Mouse (Mus musculus) gastrocnemius, adult 2 months (tissue): ENCODE data around the gene C130073F10Rik. TPM values are rescaled to one million over a fixed set of nuclear protein-coding genes. Genes with fewer than 3 reads are reported as not detected.
"Not testable (repeated sequence)": the region's sequence is repeated elsewhere in the genome, so short reads cannot be mapped to it uniquely, and the experiment has no call there.

Source experiments
- DNase-seq: peaks from one replicate; pipeline ENCODE4 v3.0.0; 2022
- H3K27ac ChIP-seq: fragments of 200-600 bp; 2 replicates; pipeline ENCODE4 v1.8.1; 2022; ENCODE audit warnings: mild to moderate bottlenecking
- H3K4me3 ChIP-seq: fragments of 200-600 bp; 2 replicates; pipeline ENCODE4 v1.8.1; 2022; ENCODE audit warnings: mild to moderate bottlenecking, moderate library complexity
- CTCF ChIP-seq: fragments of 200-600 bp; IDR thresholded peaks from 2 replicates; pipeline ENCODE4 v1.8.1; 2022; ENCODE audit warnings: antibody characterized with exemption, mild to moderate bottlenecking, moderate library complexity
- intact Hi-C: fragments of 180-260 bp; cut with DNase I; formaldehyde crosslinking; loops from one replicate; pipeline ENCODE4 v1.15.1; 2025
- long read RNA-seq, 2 experiments: library from polyadenylated mRNA; stranded (forward); transcript quantifications; one replicate each; pipeline ENCODE4 v2.0.0; 2021
- total RNA-seq, 2 experiments: library from RNA; stranded (reverse); gene quantifications; 2 replicates each; pipeline ENCODE4 v1.2.3; 2021

The C130073F10Rik gene
- not detected for total RNA-seq
- long read RNA-seq, experiment 1, result 0 reads
- long read RNA-seq, experiment 2, result 0 reads

DNA sequence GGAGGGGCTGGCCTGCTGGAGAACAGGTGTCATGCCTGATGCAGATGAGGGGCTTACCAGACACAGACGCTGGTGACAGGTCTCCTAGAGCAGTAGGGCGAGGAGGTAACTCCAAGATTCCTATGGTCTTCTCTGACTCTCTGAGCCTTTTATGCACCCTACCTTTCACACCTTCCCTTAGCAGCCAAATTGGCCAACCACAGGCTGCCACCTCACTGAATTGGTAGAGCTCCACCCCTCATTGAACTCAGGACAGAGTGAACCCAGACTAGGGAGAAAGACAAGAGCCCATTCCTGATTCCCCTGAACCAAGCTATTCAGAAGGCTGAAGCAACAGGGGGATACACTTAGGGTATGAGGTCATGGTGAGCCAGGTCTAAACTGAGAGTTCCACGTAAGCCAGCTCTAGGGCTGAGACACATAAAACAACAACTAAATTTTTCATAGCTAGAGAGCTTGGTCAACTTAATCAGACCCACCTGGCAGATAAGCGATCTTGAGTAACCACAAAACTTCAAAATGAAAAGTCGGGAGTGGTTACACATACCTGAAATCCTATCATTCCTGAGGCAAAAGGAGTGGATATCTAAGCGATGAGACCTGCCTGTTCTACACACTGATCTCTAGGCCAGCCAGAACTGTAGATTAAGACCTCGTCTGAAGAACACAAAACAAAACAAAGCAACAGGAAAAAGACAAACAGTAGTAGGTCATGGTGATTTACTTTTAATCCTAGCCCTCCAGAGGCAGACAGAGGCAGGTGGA, at the start of gene C130073F10Rik:
Gene C130073F10Rik, minus strand, starts transcription at position 134 of the 765 bp plus-strand sequence.
- intact Hi-C loops, result no loop called here
- no peak for TF ChIP-seq CTCF
- no peak within 1 kb of the TSS for H3K4me3 ChIP-seq
- no peak within 1 kb of the TSS for H3K27ac ChIP-seq
- DNase-seq, result no peak

GRCm38 (mm10) chr4:101940107-101940506, 46.5 kb upstream of the C130073F10Rik start, which contains the start of gene Gm12794:
Gm12794 (plus strand) TSS chr4:101940407.
- intact Hi-C loops, H3K4me3 ChIP-seq, H3K27ac ChIP-seq, DNase-seq: not testable (repeated sequence)

DNA sequence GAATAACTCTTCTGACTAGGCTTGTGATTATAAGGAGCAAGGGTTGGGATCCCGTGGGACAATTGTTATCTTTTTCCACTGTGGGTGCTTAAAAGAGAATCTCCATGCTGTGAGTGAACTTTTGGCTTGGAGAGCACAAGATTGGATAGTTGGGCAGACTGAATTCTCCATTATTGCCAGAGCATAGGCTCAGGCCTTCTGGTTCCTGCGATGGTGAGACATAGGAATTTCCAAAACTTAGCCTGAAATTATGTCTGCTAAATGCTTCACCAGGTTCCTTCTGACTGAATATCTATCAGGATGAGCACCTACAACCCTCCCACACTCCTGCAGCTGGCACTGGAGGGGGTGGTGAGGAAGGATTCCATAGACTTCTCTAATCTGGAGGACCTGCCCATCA, 15.2 kb upstream of the C130073F10Rik start, which contains the start of gene Gm12800:
Gene Gm12800, plus strand, starts transcription at position 301 of the 400 bp plus-strand sequence.
- H3K27ac ChIP-seq, H3K4me3 ChIP-seq, intact Hi-C loops, DNase-seq: not testable (repeated sequence)

- H3K4me3 ChIP-seq, result no peak overlapping the region
- intact Hi-C loops, result no loop called here
- TF ChIP-seq CTCF, result no peak
- DNase-seq, result no peak
- H3K27ac ChIP-seq, result no peak overlapping the region
Measured at GRCm38 (mm10) chr4:101889377-101889776, 4.2 kb downstream of the C130073F10Rik start.

DNA sequence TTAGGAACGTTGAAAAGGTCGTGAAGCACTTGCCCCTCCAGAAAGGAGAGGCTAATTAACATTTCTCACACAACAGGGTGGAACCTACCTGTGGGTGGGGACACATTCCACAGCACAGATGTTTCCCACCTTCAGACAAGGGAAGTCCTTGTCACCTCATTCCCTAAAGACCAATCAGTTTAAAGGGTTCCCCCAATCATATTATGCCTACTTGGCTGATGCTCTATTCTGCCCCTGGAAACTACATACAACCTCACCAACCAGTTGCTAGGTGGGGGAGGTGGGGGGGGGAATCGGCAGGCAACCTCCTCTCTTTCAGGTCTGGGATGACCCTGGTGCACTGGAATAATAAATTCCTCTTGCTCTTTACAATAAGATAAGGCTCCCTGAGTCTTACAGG, 9.9 kb downstream of the C130073F10Rik start:
- DNase-seq, result no peak
- Histone ChIP-seq H3K27ac (no peak overlapping the region), H3K4me3 (no peak overlapping the region)
- TF ChIP-seq CTCF, result no peak
- intact Hi-C loops, result no loop called here

- H3K4me3 ChIP-seq, H3K27ac ChIP-seq, intact Hi-C loops, DNase-seq: not testable (repeated sequence)
Measured at GRCm38 (mm10) chr4:101875687-101876086, 17.9 kb downstream of the C130073F10Rik start.

DNA sequence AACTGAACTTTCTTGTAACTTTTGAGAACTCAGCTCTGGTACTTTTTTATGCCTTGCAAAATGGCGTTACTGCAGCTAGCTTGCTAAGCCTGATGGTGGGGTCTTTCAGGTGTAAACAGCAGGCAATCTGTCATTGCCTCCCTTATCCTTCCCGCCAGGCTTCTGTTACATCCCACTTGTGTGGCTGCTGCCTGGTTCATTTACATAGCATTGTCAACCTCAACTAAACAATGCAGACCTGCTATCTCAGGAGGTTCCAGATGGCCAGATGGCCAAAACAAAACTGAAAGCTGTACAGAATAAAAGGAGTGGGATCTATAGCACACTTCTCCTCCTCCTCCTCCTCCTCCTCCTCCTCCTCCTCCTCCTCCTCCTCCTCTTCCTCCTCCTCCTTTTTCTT, 21.6 kb downstream of the C130073F10Rik start:
- intact Hi-C loops, H3K27ac ChIP-seq, DNase-seq, H3K4me3 ChIP-seq: not testable (repeated sequence)

DNA sequence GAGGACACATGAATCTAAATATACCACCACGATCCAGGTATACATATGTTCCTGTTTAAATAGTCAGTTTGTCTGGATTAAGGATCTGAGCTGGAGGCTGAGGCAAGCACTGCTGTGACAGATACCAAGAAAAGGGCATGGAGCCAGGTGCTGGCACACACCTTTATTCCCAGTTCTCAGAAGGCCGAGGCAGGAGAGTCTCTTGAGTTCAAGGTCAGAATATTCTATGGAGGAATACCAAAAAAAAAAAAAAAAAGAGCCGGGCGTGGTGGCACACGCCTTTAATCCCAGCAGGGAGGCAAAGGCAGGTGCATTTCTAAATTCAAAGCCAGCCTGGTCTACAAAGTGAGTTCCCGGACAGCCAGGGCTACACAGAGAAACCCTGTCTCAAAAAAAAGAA, 31.3 kb downstream of the C130073F10Rik start:
- DNase-seq, result no peak
- H3K4me3 ChIP-seq, result no peak overlapping the region
- TF ChIP-seq CTCF, result no peak
- intact Hi-C loops, result no loop called here
- H3K27ac ChIP-seq, result no peak overlapping the region

DNA sequence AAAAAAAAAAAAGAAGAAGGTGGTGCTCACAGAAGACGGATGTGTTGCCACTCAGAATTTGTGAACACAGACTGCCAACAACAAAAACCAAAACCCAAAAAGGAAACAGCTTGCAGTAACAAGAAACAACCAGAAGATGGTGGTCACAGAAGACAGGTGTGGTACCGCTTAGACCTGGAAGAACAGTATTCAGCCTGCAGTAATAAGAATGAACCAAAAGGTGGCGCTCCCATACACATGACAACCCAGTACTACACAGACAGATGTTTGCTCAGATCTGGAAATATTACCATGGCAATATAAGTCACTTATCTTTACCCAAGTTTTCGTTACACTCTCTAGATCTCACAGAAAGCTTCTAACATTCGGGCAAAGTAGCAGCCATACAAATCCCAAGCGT, 32.7 kb downstream of the C130073F10Rik start:
- Histone ChIP-seq H3K4me3 (no peak overlapping the region), H3K27ac (no peak overlapping the region)
- intact Hi-C loops, result no loop called here
- TF ChIP-seq CTCF, result peak; percentile 35; the same call in 1 of the 2 replicates
- DNase-seq, result no peak

- no peak for DNase-seq
- TF ChIP-seq CTCF, result no peak
- Histone ChIP-seq H3K27ac (no peak overlapping the region), H3K4me3 (no peak overlapping the region)
- intact Hi-C loops, result no loop called here
Measured at GRCm38 (mm10) chr4:101850908-101851307, 42.7 kb downstream of the C130073F10Rik start.

DNA sequence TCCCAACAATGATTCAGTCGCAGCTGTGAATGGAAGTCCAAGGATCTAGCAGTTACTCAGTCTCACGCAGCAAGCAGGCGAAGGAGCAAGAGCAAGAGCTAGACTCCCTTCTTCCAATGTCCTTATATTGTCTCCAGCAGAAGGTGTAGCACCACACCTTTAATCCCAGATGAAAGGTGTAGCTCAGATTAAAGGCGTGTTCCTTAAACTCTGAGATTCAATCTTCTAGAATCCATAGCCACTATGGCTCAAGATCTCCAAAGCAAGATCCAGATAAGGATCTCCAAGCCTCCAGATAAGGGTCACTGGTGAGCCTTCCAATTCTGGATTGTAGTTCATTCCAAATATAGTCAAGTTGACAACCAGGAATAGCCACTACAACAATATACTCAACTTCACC, 49.7 kb downstream of the C130073F10Rik start, which contains the start of gene B020004J07Rik:
Gene B020004J07Rik, minus strand, starts transcription at position 101 of the 400 bp plus-strand sequence.
- H3K27ac ChIP-seq, H3K4me3 ChIP-seq, intact Hi-C loops, DNase-seq: not testable (repeated sequence)

Other genes with a start within 250 kb of the C130073F10Rik start
- gene Leprot, start 246.1 kb downstream of the C130073F10Rik start, total RNA-seq, result 10 to 100 TPM in 1 of 2 experiments, 1 to 10 TPM in 1; 7.4 to 12.0 TPM
- gene Lepr, start 176.4 kb downstream of the C130073F10Rik start, total RNA-seq, result 1 to 10 TPM; 1.0 to 2.9 TPM
- gene B020004J07Rik, start 49.8 kb downstream of the C130073F10Rik start, total RNA-seq, result not detected
- gene Gm12800, start 15.3 kb upstream of the C130073F10Rik start, total RNA-seq, result not detected
- not detected for gene Gm12794, start 46.6 kb upstream of the C130073F10Rik start, total RNA-seq
- gene Gm12790, start 87.3 kb upstream of the C130073F10Rik start, total RNA-seq, result not detected
- not detected for gene Gm12789, start 92.8 kb upstream of the C130073F10Rik start, total RNA-seq
- gene Pde4b, start 193.8 kb upstream of the C130073F10Rik start, total RNA-seq, result 10 to 100 TPM; 59.9 to 62.5 TPM